Mouse (Mus musculus): Measurements from ENCODE around the gene H1f0.

DNA sequence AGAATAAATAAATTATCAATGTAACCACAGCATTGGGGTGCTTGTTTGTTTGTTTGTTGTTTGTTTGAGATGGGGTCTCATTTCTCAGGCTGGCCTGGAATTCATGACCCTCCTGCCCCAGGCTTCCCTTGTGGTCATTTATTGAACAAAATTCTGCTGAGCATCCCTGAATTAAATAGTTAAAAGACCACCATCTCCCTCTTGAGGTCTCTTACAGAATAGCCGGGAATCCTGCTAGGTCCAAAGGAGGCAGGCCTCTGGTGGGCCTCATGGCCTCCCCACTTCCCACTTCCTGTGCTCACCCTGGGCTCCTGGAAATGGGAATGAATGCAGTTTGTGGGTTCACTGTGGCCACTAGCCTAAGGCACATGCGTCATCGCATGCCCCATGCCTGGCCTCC lies 9.4 kb upstream of the H1f0 start:
- no peak for TF ChIP-seq POLR2A (IDR thresholded peaks at IDR 0.05; ENCODE audit: borderline replicate concordance, low read depth, low read length)
- TF ChIP-seq CTCF (IDR thresholded peaks at IDR 0.05; ENCODE audit: low read depth, low read length) = no peak
